Mouse (Mus musculus) testis, adult 2 months (tissue): ENCODE data around the gene Gpc6.

Experiments
- CTCF ChIP-seq: fragments of 200-500 bp; IDR thresholded peaks from 2 replicates; pipeline ENCODE4 v1.5.1; 2012; ENCODE audit warnings: low read depth, mild to moderate bottlenecking, inconsistent platforms, low read length, moderate library complexity; ENCODE audit not compliant: control insufficient read depth, insufficient read depth, insufficient replicate concordance
- POLR2A ChIP-seq: fragments of 200-500 bp; IDR thresholded peaks from 2 replicates; pipeline ENCODE4 v1.6.1; 2012; ENCODE audit warnings: low read depth, mild to moderate bottlenecking, inconsistent platforms, low read length, moderate library complexity; ENCODE audit not compliant: control insufficient read depth

DNA sequence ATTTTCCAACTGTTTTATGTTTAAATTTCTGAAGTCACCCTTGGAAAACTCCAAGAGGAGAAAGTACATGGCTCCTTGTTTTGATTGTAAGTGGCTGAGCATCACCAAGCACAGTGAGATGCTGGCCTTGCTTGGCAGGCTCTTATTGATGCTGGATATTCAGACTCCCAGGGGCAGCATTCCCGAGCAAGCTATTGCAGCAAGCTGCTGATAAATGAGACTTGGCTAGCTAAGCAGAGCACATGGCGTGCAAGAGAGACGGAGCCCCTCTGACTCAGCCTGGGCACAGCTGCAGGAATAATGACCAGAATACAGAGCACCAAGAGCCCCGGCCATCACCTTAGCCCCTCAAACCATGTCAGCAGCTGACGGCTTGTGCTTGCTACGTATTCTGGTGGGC lies 1036.2 kb downstream of the Gpc6 start:
- no peak for TF ChIP-seq POLR2A
- TF ChIP-seq CTCF, result no peak
